In the genomic region with DNA sequence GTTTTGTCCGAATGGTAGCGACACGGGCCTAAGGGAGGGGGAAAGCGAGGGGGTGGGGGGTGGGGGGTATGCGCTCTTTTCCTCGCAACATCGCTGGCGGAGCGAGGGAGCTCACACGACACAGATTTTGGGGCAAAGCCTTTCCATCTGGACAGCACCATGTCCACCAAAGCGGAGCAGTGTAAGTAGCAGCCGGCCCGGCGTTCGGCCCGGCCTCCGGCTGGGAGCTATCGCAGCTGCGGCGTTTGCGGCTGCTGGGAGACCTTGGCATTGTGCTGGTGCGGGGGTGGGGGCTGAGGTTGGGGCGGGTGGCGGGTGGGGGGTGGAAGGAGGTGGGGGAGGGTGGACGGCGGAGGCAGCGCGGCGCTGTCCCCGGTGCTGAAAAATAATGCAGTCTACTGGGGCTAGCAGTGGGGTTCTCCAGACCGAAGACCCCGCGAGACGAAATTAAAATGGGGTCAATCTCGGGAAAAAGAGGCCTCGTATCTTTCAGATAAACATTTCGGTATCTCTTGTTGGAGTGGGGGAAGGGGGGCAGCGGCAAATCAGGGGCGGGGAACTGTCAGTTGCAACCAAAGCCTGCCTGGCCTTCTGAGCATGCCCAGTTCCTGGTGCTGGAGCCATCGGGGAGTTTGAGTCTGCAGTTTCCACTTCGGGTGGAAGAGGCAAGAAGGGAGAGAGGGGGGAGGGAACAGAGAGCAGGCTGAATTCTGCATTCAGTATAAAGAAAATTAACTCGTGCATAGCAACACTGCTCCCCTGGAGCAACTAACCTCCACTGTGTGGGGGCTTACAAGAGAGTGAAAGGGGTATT, we compare ENCODE assay signal across 8 mouse cellular contexts. TPM values are rescaled to one million over a fixed set of nuclear protein-coding genes. Genes with fewer than 3 reads are reported as not detected.
DNase-seq lines count a peak whose midpoint lies in the region; ATAC-seq and TF ChIP-seq lines count a peak whose summit lies in the region.
"Had no signal": no experiment of that assay in that cellular context is flagged by ENCODE, and none has a peak within 500 bp of the region (broad histone marks: within the 10 kb centered on the region; RNA-seq: fewer than 3 reads in every experiment).

No protein-coding gene starts in this region.

- H3K4me1 ChIP-seq in forebrain, postnatal 0 days (ENCODE audit: insufficient read depth): peaks cover 21% of the 10 kb centered on the region
- peaks cover 5% of the 10 kb centered on the region; the same call in 1 of the 2 replicates for H3K4me1 ChIP-seq in intestine, embryonic 14.5 days (replicated peaks; ENCODE audit: control insufficient read depth, insufficient read depth, low read length)
- peaks cover 5% of the 10 kb centered on the region; the same call in 1 of the 2 replicates for H3K4me1 ChIP-seq in small intestine, adult 2 months (ENCODE audit: control insufficient read depth, insufficient read depth, insufficient read length, low read length)

- H3K9me3 ChIP-seq in forebrain, postnatal 0 days (ENCODE audit: low read length): no peaks in the 10 kb centered on the region
- no peaks in the 10 kb centered on the region for H3K9me3 ChIP-seq in intestine, embryonic 14.5 days (ENCODE audit: control insufficient read depth, low read length)

- peak; percentile 22 for DNase-seq in adrenal gland, adult 8-10 months
- DNase-seq in cerebellum, adult 11-12 months: peak; percentile 82
- DNase-seq in forebrain, postnatal 0 days: peak; percentile 84
- peak; percentile 84 for DNase-seq in intestine, embryonic 14.5 days (ENCODE audit: low spot score)
- DNase-seq in left cerebral cortex, postnatal 10 days (ENCODE audit: extremely low spot score in 1 of 2, low spot score in 2 of 2): peak; percentile 65 to 80
- DNase-seq in mesoderm, embryonic 11.5 days (ENCODE audit: low read depth, low spot score): peak; percentile 76

- peak overlapping the region; percentile 87 for H3K9ac ChIP-seq in forebrain, postnatal 0 days
- no peak overlapping the region for H3K9ac ChIP-seq in intestine, embryonic 14.5 days (ENCODE audit: low read length)

- peak; percentile 64 for ATAC-seq in forebrain, postnatal 0 days
- ATAC-seq in intestine, embryonic 14.5 days (replicated peaks; ENCODE audit: low FRiP score, low TSS enrichment, low read depth): peak; percentile 77

- no peak for TF ChIP-seq POLR2A in small intestine, adult 2 months (IDR thresholded peaks at IDR 0.05; ENCODE audit: low read depth, low read length)

- intact Hi-C loops in left cerebral cortex, postnatal 10 days (cut with DNase I): loop anchor here (5.0 kb wide), 2 partner anchors 62 to 113 kb away; no protein-coding TSS in a partner anchor

- peak overlapping the region; percentile 97 for H3K27ac ChIP-seq in forebrain, postnatal 0 days (ENCODE audit: low read depth, low read length)
- no peak overlapping the region for H3K27ac ChIP-seq in intestine, embryonic 14.5 days (ENCODE audit: low read depth)
- H3K27ac ChIP-seq in small intestine, adult 2 months (ENCODE audit: insufficient read depth, low read depth, low read length): no peak overlapping the region

- no peaks in the 10 kb centered on the region for H3K27me3 ChIP-seq in forebrain, postnatal 0 days (ENCODE audit: insufficient read depth, low read length)
- H3K27me3 ChIP-seq in intestine, embryonic 14.5 days (replicated peaks; ENCODE audit: control insufficient read depth, insufficient read depth, low read length): peaks cover 26% of the 10 kb centered on the region
- peaks cover 22% of the 10 kb centered on the region for H3K27me3 ChIP-seq in small intestine, adult 2 months (ENCODE audit: control insufficient read depth, insufficient read depth, low read length)

- WGBS in forebrain, postnatal 0 days: under 1% methylated on average over 40 of the region's 42 CpGs
- under 1% methylated on average over 42 of the region's 42 CpGs for WGBS in intestine, embryonic 14.5 days
- WGBS in small intestine, adult 2 months: under 1% methylated on average over 42 of the region's 42 CpGs

- peak overlapping the region; percentile 72 for H3K4me3 ChIP-seq in forebrain, postnatal 0 days (ENCODE audit: low read depth, low read length)
- peak overlapping the region; percentile 46 for H3K4me3 ChIP-seq in intestine, embryonic 14.5 days (ENCODE audit: low read depth, low read length)
- peak overlapping the region; percentile 51 for H3K4me3 ChIP-seq in small intestine, adult 2 months (ENCODE audit: low read depth, low read length)

- peak overlapping the region; percentile 54 for H3K4me2 ChIP-seq in forebrain, postnatal 0 days (ENCODE audit: low read depth)
- H3K4me2 ChIP-seq in intestine, embryonic 14.5 days (ENCODE audit: low read length): peak overlapping the region; percentile 85

- no peak for TF ChIP-seq CTCF in forebrain, postnatal 0 days (IDR thresholded peaks at IDR 0.05; ENCODE audit: low read depth)
- TF ChIP-seq CTCF in small intestine, adult 2 months (IDR thresholded peaks at IDR 0.05; ENCODE audit: extremely low read depth, insufficient read length, insufficient replicate concordance, low read depth, low read length): no peak

- H3K36me3 ChIP-seq in forebrain, postnatal 0 days (ENCODE audit: insufficient read depth): no peaks in the 10 kb centered on the region
- no peaks in the 10 kb centered on the region for H3K36me3 ChIP-seq in intestine, embryonic 14.5 days (ENCODE audit: control insufficient read depth, insufficient read depth, low read length)
- H3K36me3 ChIP-seq in small intestine, adult 2 months (ENCODE audit: control insufficient read depth, insufficient read depth, low read length): no peaks in the 10 kb centered on the region

RNA-seq across cellular contexts. Expression of a gene that starts 0.9 kb away (rescaled TPM):
- 1 to 10 TPM; 7.0 to 9.9 (median 8.6) TPM for total RNA-seq in adrenal gland, adult 8-10 months (2022)
- total RNA-seq in forebrain, postnatal 0 days (2014; rRNA removed): 25.5 and 52.9 TPM in 2 replicates
- 4.4 and 5.7 TPM in 2 replicates for polyA plus RNA-seq in forebrain, postnatal 0 days (2015; fragmentation: Nextera tagmentation; extraction: Ambion mirVana)
- 0.65 and 0.81 TPM in 2 replicates for polyA plus RNA-seq in intestine, embryonic 14.5 days (2014; fragmentation: Nextera tagmentation; extraction: Ambion mirVana)
- total RNA-seq in left cerebral cortex, postnatal 10 days (2021): 10 to 100 TPM; 37.3 to 38.9 TPM
- 0.23 and 0.33 TPM in 2 replicates for polyA plus RNA-seq in small intestine, adult 2 months (2012; rRNA removed)

RNA-seq across cellular contexts. Expression of a gene that starts 50.5 kb away (rescaled TPM):
- not detected for total RNA-seq in adrenal gland, adult 8-10 months (2022)
- total RNA-seq in forebrain, postnatal 0 days (2014; rRNA removed): not detected in 2 replicates
- polyA plus RNA-seq in forebrain, postnatal 0 days (2015; fragmentation: Nextera tagmentation; extraction: Ambion mirVana): not detected in 2 replicates
- polyA plus RNA-seq in intestine, embryonic 14.5 days (2014; fragmentation: Nextera tagmentation; extraction: Ambion mirVana): not detected in 2 replicates
- total RNA-seq in left cerebral cortex, postnatal 10 days (2021): not detected
- polyA plus RNA-seq in small intestine, adult 2 months (2012; rRNA removed): not detected in 2 replicates
- total RNA-seq: hematopoietic stem cell, adult 5-6 weeks had no signal

Comparison
In these comparisons a context has a peak if more than half of its experiments do, and no peak if none do; other contexts are left out.
1. DNase-seq: peak in every context shown above with its lines; median percentile 84 in forebrain, postnatal 0 days; 84 in intestine, embryonic 14.5 days; 82 in cerebellum, adult 11-12 months; 76 in mesoderm, embryonic 11.5 days; 72 in left cerebral cortex, postnatal 10 days; 22 in adrenal gland, adult 8-10 months.